In the genomic region with DNA sequence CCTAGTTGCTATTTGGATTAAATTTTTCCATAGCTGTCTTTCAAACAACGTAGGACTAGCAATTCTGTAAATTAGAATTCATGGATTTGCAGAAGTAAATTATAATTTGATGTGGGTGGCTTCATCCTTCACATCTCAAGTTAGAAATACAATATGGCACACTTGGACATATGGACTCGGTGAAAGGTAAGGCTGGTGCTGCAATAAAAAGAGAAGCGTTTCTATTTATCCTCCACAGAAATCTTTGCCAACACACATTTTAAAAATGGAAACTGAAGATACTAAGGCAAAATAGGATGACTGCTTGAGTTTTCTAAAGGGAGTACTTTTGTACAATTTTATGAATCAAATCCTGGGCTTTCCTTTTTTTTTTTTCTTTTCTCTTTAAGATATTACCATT, we compare ENCODE assay signal across 22 mouse cellular contexts.
"Had no signal": no experiment of that assay in that cellular context is flagged by ENCODE, and none has a peak within 500 bp of the region (broad histone marks: within the 10 kb centered on the region; RNA-seq: fewer than 3 reads in every experiment).

No protein-coding gene starts in this region.

- ATAC-seq: hindbrain, embryonic 16.5 days; hindbrain, postnatal 0 days; inflammation-experienced regulatory T-cells, adult 6 months; intestine, embryonic 15.5 days; intestine, embryonic 16.5 days; intestine, postnatal 0 days had no signal

- DNase-seq: heart, postnatal 10 days; heart, postnatal 14 days; heart, postnatal 36 days; heart, postnatal 4 days; kidney, adult 11 months; kidney, adult 18-20 months; kidney, adult 2 months; kidney, adult 8-10 months; kidney, adult 9 months; kidney, postnatal 10 days; kidney, postnatal 14 days; kidney, postnatal 25 days; kidney, postnatal 36 days; kidney, postnatal 4 days; layer of hippocampus, adult 9-11 months; layer of hippocampus, postnatal 36 days had no signal
